Comparison of ENCODE assay signal across 8 mouse cellular contexts in genomic region chr12:12904086-12904485, GRCm38 (mm10). TPM values are rescaled to one million over a fixed set of nuclear protein-coding genes. Genes with fewer than 3 reads are reported as not detected.
A peak's percentile ranks its signal among the peaks of the same experiment; 100 is the strongest.
DNase-seq lines count a peak whose midpoint lies in the region; ATAC-seq and TF ChIP-seq lines count a peak whose summit lies in the region.

No protein-coding gene starts in this region.

- no peaks in the 10 kb centered on the region for H3K36me3 ChIP-seq in heart, embryonic 13.5 days
- no peaks in the 10 kb centered on the region for H3K36me3 ChIP-seq in testis, adult 2 months (ENCODE audit: control insufficient read depth, insufficient read depth, low read length)
- H3K36me3 ChIP-seq in limb, embryonic 13.5 days = no peaks in the 10 kb centered on the region

- H3K4me2 ChIP-seq in heart, embryonic 13.5 days = peak overlapping the region; percentile 78
- H3K4me2 ChIP-seq in limb, embryonic 13.5 days (replicated peaks) = peak overlapping the region; percentile 69

- TF ChIP-seq CTCF in testis, adult 2 months (IDR thresholded peaks at IDR 0.05; ENCODE audit: control insufficient read depth, insufficient read depth, insufficient replicate concordance, low read depth, low read length) = no peak

- ATAC-seq in heart, embryonic 13.5 days (ENCODE audit: extremely low read depth, insufficient number of reproducible peaks, low FRiP score, low TSS enrichment) = no peak
- ATAC-seq in limb, embryonic 13.5 days (ENCODE audit: low FRiP score, low read depth) = 0 out of 2 replicates have a peak, but pooled peaks have one; percentile 9

- H3K9ac ChIP-seq in heart, embryonic 13.5 days = peak overlapping the region; percentile 81
- H3K9ac ChIP-seq in limb, embryonic 13.5 days = peak overlapping the region; percentile 67

- TF ChIP-seq POLR2A in testis, adult 2 months (IDR thresholded peaks at IDR 0.05; ENCODE audit: control insufficient read depth, low read depth, low read length) = no peak

- DNase-seq in heart, adult 11 months = no peak
- no peak for DNase-seq in testis, postnatal 14 days (ENCODE audit: low spot score)
- no peak for DNase-seq in cerebellum, adult 18-20 months
- DNase-seq in embryo, embryonic 10 days (ENCODE audit: low spot score) = no peak
- DNase-seq in right cerebral cortex, adult 2 months (ENCODE audit: low spot score in 2 of 2) = no peak

- 7% methylated on average over 1 of the region's 1 CpGs for WGBS in heart, embryonic 13.5 days
- 0% methylated on average over 1 of the region's 1 CpGs for WGBS in limb, embryonic 13.5 days

- H3K27me3 ChIP-seq in heart, embryonic 13.5 days (replicated peaks) = peaks cover 10% of the 10 kb centered on the region; the same call in 1 of the 2 replicates
- H3K27me3 ChIP-seq in testis, adult 2 months (ENCODE audit: control insufficient read depth, insufficient read depth, low read length) = no peaks in the 10 kb centered on the region
- no peaks in the 10 kb centered on the region for H3K27me3 ChIP-seq in limb, embryonic 13.5 days

- peak overlapping the region; percentile 37; the same call in 1 of the 2 replicates for H3K27ac ChIP-seq in heart, embryonic 13.5 days (replicated peaks)
- H3K27ac ChIP-seq in testis, adult 2 months (ENCODE audit: control insufficient read depth, insufficient read depth, low read depth, low read length) = no peak overlapping the region; the same call in 1 of the 2 replicates
- no peak overlapping the region for H3K27ac ChIP-seq in limb, embryonic 13.5 days

- peaks cover 23% of the 10 kb centered on the region for H3K4me1 ChIP-seq in heart, embryonic 13.5 days
- H3K4me1 ChIP-seq in testis, adult 2 months (ENCODE audit: control insufficient read depth, insufficient read depth, low read length) = peaks cover 16% of the 10 kb centered on the region
- H3K4me1 ChIP-seq in limb, embryonic 13.5 days = peaks cover 28% of the 10 kb centered on the region

- no peaks in the 10 kb centered on the region for H3K9me3 ChIP-seq in heart, embryonic 13.5 days
- H3K9me3 ChIP-seq in limb, embryonic 13.5 days = no peaks in the 10 kb centered on the region

- peak overlapping the region; percentile 52 for H3K4me3 ChIP-seq in heart, embryonic 13.5 days
- H3K4me3 ChIP-seq in testis, adult 2 months (ENCODE audit: control insufficient read depth, low read depth, low read length) = peak overlapping the region; percentile 75
- peak overlapping the region; percentile 36 for H3K4me3 ChIP-seq in limb, embryonic 13.5 days

RNA-seq across cellular contexts. Expression of gene Mycn, which starts 37.6 kb away (rescaled TPM):
- polyA plus RNA-seq in heart, embryonic 13.5 days (2015; fragmentation: Nextera tagmentation; extraction: Ambion mirVana) = 45.4 and 52.2 TPM in 2 replicates
- polyA plus RNA-seq in testis, adult 2 months (2012; rRNA removed) = 1.5 and 1.6 TPM in 2 replicates
- polyA plus RNA-seq in limb, embryonic 13.5 days (2015; fragmentation: Nextera tagmentation; extraction: Ambion mirVana) = 47.8 and 51.1 TPM in 2 replicates

Comparison
In these comparisons a context has a peak if more than half of its experiments do, and no peak if none do; other contexts are left out.
1. RNA of gene Mycn, which starts 37.6 kb away (polyA plus RNA-seq): 47.8 to 51.1 TPM in limb, embryonic 13.5 days and 45.4 to 52.2 TPM in heart, embryonic 13.5 days; 1.5 to 1.6 TPM in testis, adult 2 months; every median in the first group is over 10 times any median in the second.
2. Peak in every context shown above with its lines, with median percentiles within 50 percentile points of each other: H3K4me3 ChIP-seq.